Mouse (Mus musculus): ENCODE data around the gene Atp5d.

Atp5d gene

GRCm38 (mm10) chr10:80180288-80180687, 41.9 kb downstream of the Atp5d start:
- no peak for DNase-seq (ENCODE audit: low read depth, low spot score)

GRCm38 (mm10) chr10:80180823-80181222, 42.4 kb downstream of the Atp5d start:
- DNase-seq (ENCODE audit: low read depth, low spot score), result no peak

- no peak for DNase-seq (ENCODE audit: low read depth, low spot score)
These were observed 44.1 kb downstream of the Atp5d start for GRCm38 (mm10) chr10:80182547-80182946.

- DNase-seq (ENCODE audit: low read depth, low spot score), result no peak
These were observed 48.2 kb downstream of the Atp5d start for GRCm38 (mm10) chr10:80186649-80187048.

- DNase-seq (ENCODE audit: low read depth, low spot score), result no peak
These were observed 49.3 kb downstream of the Atp5d start for GRCm38 (mm10) chr10:80187739-80188138.

- no peak for DNase-seq (ENCODE audit: low read depth, low spot score)
These were observed 50.1 kb downstream of the Atp5d start for GRCm38 (mm10) chr10:80188453-80189024.

- no peak for DNase-seq (ENCODE audit: low read depth, low spot score)
These were observed 51.6 kb downstream of the Atp5d start for GRCm38 (mm10) chr10:80189999-80190398.

- DNase-seq (ENCODE audit: low read depth, low spot score), result no peak
These were observed 52.1 kb downstream of the Atp5d start for GRCm38 (mm10) chr10:80190491-80191051.

- no peak for DNase-seq (ENCODE audit: low read depth, low spot score)
These were observed 55.5 kb downstream of the Atp5d start for GRCm38 (mm10) chr10:80193976-80194375.

GRCm38 (mm10) chr10:80194441-80194840, 56.0 kb downstream of the Atp5d start:
- DNase-seq (ENCODE audit: low read depth, low spot score), result no peak

Data from brain, embryonic 18.5 days (tissue).